Mouse (Mus musculus) heart, adult 2 months (tissue): ENCODE measurements around the gene Vmn2r70. TPM values are rescaled to one million over a fixed set of nuclear protein-coding genes. Genes with fewer than 3 reads are reported as not detected.

Experiments used
- DNase-seq, 2 experiments: peaks; one replicate each; pipeline ENCODE4 v3.0.0; 2021
- H3K27ac ChIP-seq: fragments of 200-600 bp; 2 replicates; pipeline ENCODE4 v1.8.1; 2022
- H3K27me3 ChIP-seq: fragments of 200-500 bp; 2 replicates; pipeline ENCODE4 v1.6.1; 2012; ENCODE audit warnings: mild to moderate bottlenecking, low read length, inconsistent platforms, mixed read lengths; ENCODE audit not compliant: control insufficient read depth, insufficient read depth
- H3K36me3 ChIP-seq: fragments of 200-500 bp; 2 replicates; pipeline ENCODE4 v1.6.1; 2012; ENCODE audit warnings: low read length, inconsistent platforms; ENCODE audit not compliant: control insufficient read depth, insufficient read depth
- H3K4me1 ChIP-seq: fragments of 200-500 bp; 2 replicates; pipeline ENCODE4 v1.6.1; 2011; ENCODE audit warnings: low read length; ENCODE audit not compliant: control insufficient read depth, insufficient read depth
- H3K4me3 ChIP-seq: fragments of 200-600 bp; 2 replicates; pipeline ENCODE4 v1.8.1; 2022
- H3K79me2 ChIP-seq: fragments of 200-500 bp; replicated peaks from 2 replicates; pipeline ENCODE4 v1.6.1; 2012; ENCODE audit warnings: mild to moderate bottlenecking, inconsistent platforms, low read length, moderate library complexity, mixed read lengths; ENCODE audit not compliant: control insufficient read depth, insufficient read depth
- H3K9ac ChIP-seq: fragments of 200-500 bp; 2 replicates; pipeline ENCODE4 v1.6.1; 2012; ENCODE audit warnings: low read depth, mild to moderate bottlenecking, control low read depth, inconsistent platforms, low read length, mixed read lengths
- CTCF ChIP-seq: fragments of 200-600 bp; IDR thresholded peaks from 2 replicates; pipeline ENCODE4 v1.8.1; 2022; ENCODE audit warnings: antibody characterized with exemption, mild to moderate bottlenecking, moderate library complexity
- EP300 ChIP-seq: fragments of 200-500 bp; IDR thresholded peaks from 2 replicates; pipeline ENCODE4 v1.6.1; 2011; ENCODE audit warnings: low read depth, low read length, control low read depth; ENCODE audit not compliant: insufficient read depth
- POLR2A ChIP-seq: fragments of 200-500 bp; IDR thresholded peaks from 2 replicates; pipeline ENCODE4 v1.6.1; 2011; ENCODE audit warnings: mild to moderate bottlenecking, low read depth, low read length, control low read depth; ENCODE audit not compliant: insufficient read depth
- WGBS: fragments of 180-500 bp; shearing (Covaris S2); methylation state at CpG from one replicate; pipeline ENCODE4 v1.1.7; 2018; 5-methylcytosine and 5-hydroxymethylcytosine counted together
- intact Hi-C: fragments of 180-260 bp; cut with DNase I; formaldehyde crosslinking; loops from one replicate; pipeline ENCODE4 v1.15.1; 2025
- long read RNA-seq: library from polyadenylated mRNA; stranded (forward); transcript quantifications from one replicate; pipeline ENCODE4 v2.0.0, GENCODE M21; 2021
- polyA plus RNA-seq: library from polyadenylated mRNA; depleted of rRNA; stranded (reverse); fragments of >200 nt; gene quantifications from 2 replicates; pipeline ENCODE4 v1.2.3, GENCODE M21; 2012; rRNA removed
- total RNA-seq, 2 experiments: library from RNA; stranded (reverse); gene quantifications; 2 replicates each; pipeline ENCODE4 v1.2.3; 2021

The Vmn2r70 gene
- total RNA-seq (not detected), polyA plus RNA-seq (not detected in 2 replicates)
- long read RNA-seq: 0 reads

DNA sequence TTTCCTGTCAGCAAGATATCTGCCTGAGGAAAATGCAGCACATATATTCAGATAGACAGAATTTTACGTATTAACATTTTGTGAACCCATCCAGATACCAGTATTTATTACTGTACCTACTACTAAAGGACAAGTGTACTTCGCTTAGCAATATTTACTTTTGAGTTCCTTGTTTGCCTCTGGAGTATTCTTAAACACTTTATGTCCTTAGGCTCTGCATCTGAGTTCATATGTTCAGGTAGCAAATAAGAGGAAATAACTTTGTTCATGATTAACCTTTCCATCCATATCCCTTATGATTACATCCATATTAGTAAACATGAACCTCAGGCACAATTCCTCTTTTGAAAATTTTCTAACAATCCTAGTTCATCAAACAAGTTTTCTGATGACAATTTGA, at the start of gene Vmn2r70:
Gene Vmn2r70 (minus strand): TSS at position 101 of the 400 bp plus-strand sequence.
- DNase-seq: no peak
- TF ChIP-seq EP300 (no peak), CTCF (no peak), POLR2A (no peak)
- H3K79me2 ChIP-seq: no peaks in the 10 kb centered on the region
- H3K4me1 ChIP-seq: no peaks in the 10 kb centered on the region
- 58% methylated on average over 2 of the region's 2 CpGs for WGBS
- H3K27me3 ChIP-seq: no peaks in the 10 kb centered on the region
- no peak within 1 kb of the TSS for H3K4me3 ChIP-seq
- H3K9ac ChIP-seq: no peak within 1 kb of the TSS
- H3K36me3 ChIP-seq: no peaks in the 10 kb centered on the region
- intact Hi-C loops: no loop called here
- H3K27ac ChIP-seq: no peak within 1 kb of the TSS

DNA sequence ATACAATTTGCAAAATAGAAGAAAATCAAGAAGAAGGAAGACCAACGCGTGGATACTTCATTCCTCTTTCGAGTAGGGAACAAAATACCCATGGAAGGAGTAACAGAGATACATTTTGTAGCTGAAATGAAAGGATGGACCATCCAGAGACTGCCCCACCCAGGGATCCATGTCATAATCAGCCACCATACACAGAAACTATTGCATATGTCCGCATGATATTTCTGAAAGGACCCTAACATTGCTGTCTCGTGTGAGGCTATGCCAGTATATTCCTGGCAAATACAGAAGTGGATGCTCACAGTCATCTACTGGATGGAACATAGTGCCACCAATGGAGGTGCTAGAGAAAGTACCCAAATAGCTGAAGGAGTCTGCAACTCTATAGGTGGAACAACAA, 6.2 kb downstream of the Vmn2r70 start, which contains the start of gene Vmn2r71:
Gene Vmn2r71 (plus strand): TSS at position 301 of the 400 bp plus-strand sequence.
- Histone ChIP-seq H3K79me2 (no peaks in the 10 kb centered on the region), H3K4me1 (no peaks in the 10 kb centered on the region), H3K4me3 (no peak within 1 kb of the TSS), H3K36me3 (no peaks in the 10 kb centered on the region), H3K27me3 (no peaks in the 10 kb centered on the region), H3K27ac (no peak within 1 kb of the TSS), H3K9ac (no peak within 1 kb of the TSS)
- intact Hi-C loops: no loop called here
- no peak for TF ChIP-seq POLR2A
- TF ChIP-seq EP300: no peak
- no peak for TF ChIP-seq CTCF
- no peak for DNase-seq
- 64% methylated on average over 5 of the region's 5 CpGs for WGBS

DNA sequence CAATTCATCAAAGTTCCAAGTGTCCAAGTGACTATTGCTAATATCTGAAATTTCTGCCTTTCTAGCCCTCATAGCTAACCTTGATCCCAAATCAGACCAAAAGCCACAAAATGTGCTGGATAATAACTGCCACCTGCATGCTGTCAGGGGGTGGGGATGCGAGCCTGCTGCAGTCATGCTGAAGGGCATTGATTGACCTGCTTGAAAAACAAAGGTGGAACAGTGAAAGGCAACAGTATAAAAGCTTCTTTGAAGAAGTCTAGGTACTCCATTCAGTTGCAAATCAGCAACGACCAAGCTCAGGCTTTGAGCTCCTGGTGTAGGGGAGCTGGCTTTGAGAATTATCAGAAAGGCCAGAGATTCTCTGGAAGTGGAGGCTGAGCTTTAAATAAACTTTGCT, 25.9 kb downstream of the Vmn2r70 start:
- H3K36me3 ChIP-seq: no peaks in the 10 kb centered on the region
- H3K4me1 ChIP-seq: no peaks in the 10 kb centered on the region
- intact Hi-C loops: no loop called here
- H3K27me3 ChIP-seq: no peaks in the 10 kb centered on the region
- no peak overlapping the region for H3K27ac ChIP-seq
- TF ChIP-seq CTCF: no peak
- TF ChIP-seq EP300: no peak
- TF ChIP-seq POLR2A: no peak
- H3K4me3 ChIP-seq: no peak overlapping the region
- H3K79me2 ChIP-seq: no peaks in the 10 kb centered on the region
- no peak for DNase-seq
- WGBS: 42% methylated on average over 2 of the region's 2 CpGs
- H3K9ac ChIP-seq: no peak overlapping the region

GRCm38 (mm10) chr7:85542108-85542507, 26.9 kb downstream of the Vmn2r70 start:
- Histone ChIP-seq H3K79me2 (no peaks in the 10 kb centered on the region), H3K4me1 (no peaks in the 10 kb centered on the region)
- 79% methylated on average over 2 of the region's 2 CpGs for WGBS

More at GRCm38 (mm10) chr7:85542108-85542507, 26.9 kb downstream of the Vmn2r70 start:
- Histone ChIP-seq H3K27me3 (no peaks in the 10 kb centered on the region), H3K27ac (no peak overlapping the region), H3K9ac (no peak overlapping the region), H3K36me3 (no peaks in the 10 kb centered on the region), H3K4me3 (no peak overlapping the region)
- no peak for TF ChIP-seq EP300
- intact Hi-C loops: no loop called here
- no peak for DNase-seq

Other genes starting within 250 kb of the Vmn2r70 start
- not detected for gene Vmn2r69, start 153.3 kb downstream of the Vmn2r70 start, total RNA-seq
- not detected in 2 replicates for gene Vmn2r69, start 153.3 kb downstream of the Vmn2r70 start, polyA plus RNA-seq
- not detected for gene Vmn2r71, start 6.1 kb downstream of the Vmn2r70 start, total RNA-seq
- not detected in 2 replicates for gene Vmn2r71, start 6.1 kb downstream of the Vmn2r70 start, polyA plus RNA-seq
- gene Vmn2r72, start 185.9 kb upstream of the Vmn2r70 start, total RNA-seq: not detected
- gene Vmn2r72, start 185.9 kb upstream of the Vmn2r70 start, polyA plus RNA-seq: not detected in 2 replicates